Mouse (Mus musculus) embryo, embryonic 11 days (tissue): ENCODE measurements at regions not wholly inside any gene's neighbourhood (a gene's known extent, or its start where the extent isn't known, plus 50 kb on each side); places are given as distances from the start of the nearest gene placed in this dataset.

ENCODE experiments used
- DNase-seq: peaks from one replicate; pipeline ENCODE4 v3.0.0-alpha.2; 2015

GRCm38 (mm10) chr4:32183791-32184190 is 54.8 kb upstream of the Bach2 start:
- no peak for DNase-seq

- DNase-seq = no peak
These were observed 52.6 kb upstream of the Bach2 start for GRCm38 (mm10) chr4:32185986-32186385.

GRCm38 (mm10) chr4:32187154-32187553 is 51.5 kb upstream of the Bach2 start:
- DNase-seq = no peak

GRCm38 (mm10) chr4:32188076-32188475 is 50.5 kb upstream of the Bach2 start:
- no peak for DNase-seq

GRCm38 (mm10) chr4:32188752-32189415 is 49.7 kb upstream of the Bach2 start:
- no peak for DNase-seq
